Mouse (Mus musculus) midbrain, postnatal 0 days (tissue): ENCODE data around the gene 4930407I10Rik. TPM values are rescaled to one million over a fixed set of nuclear protein-coding genes. Genes with fewer than 3 reads are reported as not detected.
A peak's percentile ranks its signal among the peaks of the same experiment; 100 is the strongest.

Experiments
- ATAC-seq: fragments of 200-750 bp; cut with Nextera tagmentation; 2 replicates; pipeline ENCODE4 v1.8.0; 2017; ENCODE audit warnings: moderate number of reproducible peaks, mild to moderate bottlenecking, moderate TSS enrichment, moderate library complexity; ENCODE audit not compliant: low FRiP score
- DNase-seq: peaks from one replicate; pipeline ENCODE4 v3.0.0-alpha.2; 2015; ENCODE audit warnings: low spot score
- H3K27ac ChIP-seq: fragments of 300-500 bp; sonication (generic); 2 replicates; pipeline ENCODE4 v1.5.1; 2014; ENCODE audit warnings: low read depth, mild to moderate bottlenecking, low read length, mixed read lengths
- H3K27me3 ChIP-seq: fragments of 300-500 bp; sonication (generic); 2 replicates; pipeline ENCODE4 v1.6.1; 2014; ENCODE audit warnings: low read length, control low read depth, mixed read lengths; ENCODE audit not compliant: insufficient read depth
- H3K36me3 ChIP-seq: fragments of 300-500 bp; sonication (generic); 2 replicates; pipeline ENCODE4 v1.6.1; 2014; ENCODE audit warnings: low read length, control low read depth, mixed read lengths; ENCODE audit not compliant: insufficient read depth
- H3K4me1 ChIP-seq: fragments of 300-500 bp; sonication (generic); 2 replicates; pipeline ENCODE4 v1.6.1; 2014; ENCODE audit warnings: mild to moderate bottlenecking, control low read depth, antibody characterized with exemption, low read length, mixed read lengths; ENCODE audit not compliant: insufficient read depth
- H3K4me2 ChIP-seq: fragments of 300-500 bp; sonication (generic); 2 replicates; pipeline ENCODE4 v1.6.1; 2014; ENCODE audit warnings: low read depth, mild to moderate bottlenecking, low read length, mixed read lengths; ENCODE audit not compliant: poor library complexity, severe bottlenecking
- H3K4me3 ChIP-seq: fragments of 300-500 bp; sonication (generic); 2 replicates; pipeline ENCODE4 v1.5.1; 2014; ENCODE audit warnings: low read depth, mild to moderate bottlenecking, low read length, moderate library complexity
- H3K9ac ChIP-seq: fragments of 300-500 bp; sonication (generic); replicated peaks from 2 replicates; pipeline ENCODE4 v1.6.1; 2014; ENCODE audit warnings: mild to moderate bottlenecking, low read length, moderate library complexity, mixed read lengths; ENCODE audit not compliant: poor library complexity, severe bottlenecking
- H3K9me3 ChIP-seq: fragments of 300-500 bp; sonication (generic); 2 replicates; pipeline ENCODE4 v1.6.1; 2016; ENCODE audit warnings: low read length, control low read depth
- CTCF ChIP-seq: IDR thresholded peaks from 2 replicates; pipeline ENCODE4 v1.5.1; 2016; ENCODE audit warnings: antibody characterized with exemption, mild to moderate bottlenecking
- WGBS: fragments of 180-500 bp; shearing (Covaris S2); extraction: QIAGEN DNeasy Blood & Tissue Kit; methylation state at CpG from one replicate; pipeline ENCODE4 v1.1.7; 2014; 5-methylcytosine and 5-hydroxymethylcytosine counted together
- polyA plus RNA-seq: library from polyadenylated mRNA; unstranded; fragments of >200 nt; fragmentation: Nextera tagmentation; extraction: Ambion mirVana; gene quantifications from 2 replicates; pipeline ENCODE4 v1.2.1, GENCODE M21; 2015
- total RNA-seq: library from RNA; depleted of rRNA; stranded (reverse); fragments of >200 nt; gene quantifications from 2 replicates; pipeline ENCODE4 v1.2.3, GENCODE M21; 2014

4930407I10Rik gene
- total and polyA plus RNA-seq, 2 experiments from 2014 or later: not detected

- Histone ChIP-seq H3K4me1 (no peaks in the 10 kb centered on the region), H3K4me2 (no peak overlapping the region), H3K36me3 (no peaks in the 10 kb centered on the region), H3K4me3 (no peak overlapping the region), H3K9me3 (no peaks in the 10 kb centered on the region), H3K27ac (no peak overlapping the region), H3K27me3 (peaks cover 17% of the 10 kb centered on the region), H3K9ac (no peak overlapping the region)
- TF ChIP-seq CTCF: no peak
- no peak for DNase-seq
- WGBS: 92% methylated on average over 26 of the region's 26 CpGs
- no peak for ATAC-seq
Observed at GRCm38 (mm10) chr15:82071816-82072469, 13.0 kb downstream of the 4930407I10Rik start.

- ATAC-seq (no peak), DNase-seq (no peak)
- no peak overlapping the region for H3K4me3 ChIP-seq
- no peak overlapping the region for H3K4me2 ChIP-seq
- 86% methylated on average over 7 of the region's 7 CpGs for WGBS
- H3K9me3 ChIP-seq: no peaks in the 10 kb centered on the region
- H3K27ac ChIP-seq: no peak overlapping the region
- no peak for TF ChIP-seq CTCF
- no peak overlapping the region for H3K9ac ChIP-seq
- no peaks in the 10 kb centered on the region for H3K4me1 ChIP-seq
- H3K27me3 ChIP-seq: peaks cover 17% of the 10 kb centered on the region
- no peaks in the 10 kb centered on the region for H3K36me3 ChIP-seq
Observed at GRCm38 (mm10) chr15:82073490-82073889, 14.5 kb downstream of the 4930407I10Rik start.

GRCm38 (mm10) chr15:82079883-82080282 is 20.9 kb downstream of the 4930407I10Rik start:
- H3K9me3 ChIP-seq: no peaks in the 10 kb centered on the region
- DNase-seq (no peak), ATAC-seq (no peak)
- TF ChIP-seq CTCF: no peak
- H3K9ac ChIP-seq: no peak overlapping the region
- H3K27me3 ChIP-seq: no peaks in the 10 kb centered on the region
- H3K4me1 ChIP-seq: no peaks in the 10 kb centered on the region
- no peaks in the 10 kb centered on the region for H3K36me3 ChIP-seq
- WGBS: 71% methylated on average over 10 of the region's 10 CpGs
- no peak overlapping the region for H3K4me3 ChIP-seq
- no peak overlapping the region for H3K27ac ChIP-seq
- no peak overlapping the region for H3K4me2 ChIP-seq

GRCm38 (mm10) chr15:82081161-82081560 is 22.2 kb downstream of the 4930407I10Rik start:
- peak; percentile 52 for DNase-seq
- no peak overlapping the region for H3K4me2 ChIP-seq
- WGBS: 29% methylated on average over 7 of the region's 7 CpGs
- no peaks in the 10 kb centered on the region for H3K36me3 ChIP-seq
- H3K27me3 ChIP-seq: no peaks in the 10 kb centered on the region
- no peak overlapping the region for H3K9ac ChIP-seq
- peak; percentile 67 for TF ChIP-seq CTCF
- no peak overlapping the region for H3K27ac ChIP-seq
- H3K4me3 ChIP-seq: no peak overlapping the region
- no peaks in the 10 kb centered on the region for H3K9me3 ChIP-seq
- no peaks in the 10 kb centered on the region for H3K4me1 ChIP-seq
- ATAC-seq: no peak

- DNase-seq (no peak), ATAC-seq (no peak)
- H3K9ac ChIP-seq: no peak overlapping the region
- H3K9me3 ChIP-seq: no peaks in the 10 kb centered on the region
- no peaks in the 10 kb centered on the region for H3K36me3 ChIP-seq
- no peaks in the 10 kb centered on the region for H3K4me1 ChIP-seq
- H3K27ac ChIP-seq: no peak overlapping the region
- H3K4me2 ChIP-seq: no peak overlapping the region
- no peaks in the 10 kb centered on the region for H3K27me3 ChIP-seq
- no peak overlapping the region for H3K4me3 ChIP-seq
- WGBS: 88% methylated on average over 9 of the region's 9 CpGs
- TF ChIP-seq CTCF: no peak
Observed at GRCm38 (mm10) chr15:82085606-82086005, 26.7 kb downstream of the 4930407I10Rik start.

- no peaks in the 10 kb centered on the region for H3K36me3 ChIP-seq
- no peaks in the 10 kb centered on the region for H3K4me1 ChIP-seq
- no peaks in the 10 kb centered on the region for H3K27me3 ChIP-seq
- WGBS: 84% methylated on average over 12 of the region's 12 CpGs
- no peak overlapping the region for H3K27ac ChIP-seq
- no peaks in the 10 kb centered on the region for H3K9me3 ChIP-seq
- no peak for TF ChIP-seq CTCF
- H3K4me2 ChIP-seq: no peak overlapping the region
- no peak overlapping the region for H3K4me3 ChIP-seq
- ATAC-seq: no peak
- H3K9ac ChIP-seq: no peak overlapping the region
- no peak for DNase-seq
Observed at GRCm38 (mm10) chr15:82086131-82086530, 27.2 kb downstream of the 4930407I10Rik start.
